Mouse (Mus musculus): ENCODE results near the gene Mmp11.

DNA sequence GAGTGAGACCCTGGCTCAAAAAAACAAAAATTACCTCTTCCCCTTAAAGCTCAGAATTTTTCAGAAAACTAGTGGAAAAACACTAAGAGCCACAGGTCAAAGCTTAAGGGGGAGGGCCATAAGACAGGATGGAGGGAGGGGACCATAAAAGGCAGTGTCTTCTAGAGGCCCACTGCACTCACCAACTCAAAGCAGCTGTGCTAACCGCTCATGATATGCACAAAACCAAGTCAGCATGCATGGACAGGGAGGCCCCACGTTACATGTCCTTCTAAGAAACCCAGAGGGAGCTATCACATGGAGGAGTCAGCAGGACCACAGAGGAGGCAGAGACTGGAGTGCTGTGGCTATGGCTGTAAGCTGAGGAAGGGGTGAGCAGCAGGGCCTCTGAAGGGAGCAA, 25.6 kb downstream of the Mmp11 start:
- TF ChIP-seq CTCF (IDR thresholded peaks at IDR 0.05; ENCODE audit: borderline replicate concordance, extremely low read depth, insufficient read depth, insufficient read length) (no peak), POLR2A (IDR thresholded peaks at IDR 0.05; ENCODE audit: borderline replicate concordance, extremely low read depth, insufficient read depth, insufficient read length, poor library complexity, severe bottlenecking) (no peak)
